25 mouse cellular contexts compared by ENCODE assay signal in genomic region chr9:107009841-107010240, GRCm38 (mm10).
DNase-seq lines count a peak whose midpoint lies in the region; ATAC-seq lines count a peak whose summit lies in the region.
"Had no signal": no experiment of that assay in that cellular context is flagged by ENCODE, and none has a peak within 500 bp of the region (broad histone marks: within the 10 kb centered on the region; RNA-seq: fewer than 3 reads in every experiment).

No protein-coding gene starts in this region.

- no peak overlapping the region for H3K27ac ChIP-seq in embryonic facial prominence, embryonic 11.5 days (replicated peaks; ENCODE audit: low read depth, low read length)
- no peak overlapping the region for H3K27ac ChIP-seq in embryonic facial prominence, embryonic 10.5 days (replicated peaks)
- H3K27ac ChIP-seq in embryonic facial prominence, embryonic 14.5 days (replicated peaks; ENCODE audit: low read depth, low read length) = no peak overlapping the region
- H3K27ac ChIP-seq: embryonic facial prominence, embryonic 15.5 days; forebrain, embryonic 13.5 days; heart, adult 2 months; heart, embryonic 15.5 days; hindbrain, embryonic 10.5 days; hindbrain, embryonic 14.5 days; intestine, embryonic 15.5 days had no signal

- no peak for ATAC-seq in embryonic facial prominence, embryonic 11.5 days (replicated peaks; ENCODE audit: insufficient number of reproducible peaks, low FRiP score, low TSS enrichment, low read depth)
- no peak for ATAC-seq in embryonic facial prominence, embryonic 14.5 days (ENCODE audit: low read depth)
- ATAC-seq: CD4-positive, CD25-positive, alpha-beta regulatory T cell, adult 4 months; forebrain, embryonic 13.5 days; intestine, embryonic 15.5 days had no signal

- no peaks in the 10 kb centered on the region for H3K27me3 ChIP-seq in embryonic facial prominence, embryonic 11.5 days (ENCODE audit: control insufficient read depth, insufficient read depth, low read length)
- H3K27me3 ChIP-seq in embryonic facial prominence, embryonic 10.5 days (replicated peaks; ENCODE audit: low read depth, poor library complexity, severe bottlenecking) = no peaks in the 10 kb centered on the region
- H3K27me3 ChIP-seq in embryonic facial prominence, embryonic 14.5 days (replicated peaks; ENCODE audit: control insufficient read depth, insufficient read depth, low read length) = no peaks in the 10 kb centered on the region
- H3K27me3 ChIP-seq: embryonic facial prominence, embryonic 15.5 days; forebrain, embryonic 13.5 days; heart, embryonic 15.5 days; intestine, embryonic 15.5 days had no signal

- H3K9me3 ChIP-seq in embryonic facial prominence, embryonic 11.5 days (replicated peaks; ENCODE audit: control insufficient read depth, low read length) = no peaks in the 10 kb centered on the region
- H3K9me3 ChIP-seq in embryonic facial prominence, embryonic 10.5 days = no peaks in the 10 kb centered on the region
- no peaks in the 10 kb centered on the region for H3K9me3 ChIP-seq in embryonic facial prominence, embryonic 14.5 days (ENCODE audit: control insufficient read depth, low read length)
- H3K9me3 ChIP-seq: embryonic facial prominence, embryonic 15.5 days; forebrain, embryonic 13.5 days; G1E; heart, embryonic 15.5 days; hindbrain, embryonic 10.5 days; intestine, embryonic 15.5 days had no signal

- H3K4me2 ChIP-seq in embryonic facial prominence, embryonic 11.5 days (ENCODE audit: low read depth, low read length) = no peak overlapping the region
- no peak overlapping the region for H3K4me2 ChIP-seq in embryonic facial prominence, embryonic 14.5 days (ENCODE audit: low read depth, low read length)
- H3K4me2 ChIP-seq: embryonic facial prominence, embryonic 15.5 days; forebrain, embryonic 13.5 days; heart, embryonic 11.5 days; heart, embryonic 15.5 days; hindbrain, embryonic 14.5 days; intestine, embryonic 15.5 days had no signal

- DNase-seq in embryonic facial prominence, embryonic 11.5 days (ENCODE audit: low spot score) = peak; percentile 2
- DNase-seq in embryonic facial prominence, embryonic 10.5 days (ENCODE audit: low spot score) = no peak
- DNase-seq in layer of hippocampus, adult 11-12 months (ENCODE audit: low spot score) = peak; percentile 14
- DNase-seq in layer of hippocampus, postnatal 36 days = no peak
- DNase-seq in Muller cell, postnatal 12 days (ENCODE audit: inconsistent ontology term) = peak; percentile 0
- DNase-seq in embryonic facial prominence, embryonic 14.5 days (ENCODE audit: low spot score) = peak; percentile 71
- no peak for DNase-seq in cerebellum, postnatal 25 days
- DNase-seq: adrenal gland, adult 2 months; adrenal gland, postnatal 25 days; B cell, adult 2 months; cerebellum, adult 11 months; cerebellum, adult 8-10 months; cerebellum, postnatal 14 days; gastrocnemius, postnatal 14 days; heart, adult 2 months; heart, postnatal 14 days had no signal

- H3K9ac ChIP-seq in embryonic facial prominence, embryonic 11.5 days (replicated peaks; ENCODE audit: low read length) = no peak overlapping the region
- H3K9ac ChIP-seq in embryonic facial prominence, embryonic 14.5 days (ENCODE audit: low read depth, low read length) = no peak overlapping the region
- H3K9ac ChIP-seq: embryonic facial prominence, embryonic 15.5 days; forebrain, embryonic 13.5 days; heart, embryonic 15.5 days; hindbrain, embryonic 14.5 days; intestine, embryonic 15.5 days had no signal

- H3K36me3 ChIP-seq in embryonic facial prominence, embryonic 11.5 days (replicated peaks; ENCODE audit: control insufficient read depth, insufficient read depth, low read depth, low read length) = no peaks in the 10 kb centered on the region
- no peaks in the 10 kb centered on the region for H3K36me3 ChIP-seq in embryonic facial prominence, embryonic 10.5 days (replicated peaks)
- H3K36me3 ChIP-seq in embryonic facial prominence, embryonic 14.5 days (ENCODE audit: control insufficient read depth, insufficient read depth, low read length) = no peaks in the 10 kb centered on the region
- H3K36me3 ChIP-seq: embryonic facial prominence, embryonic 15.5 days; G1E; heart, embryonic 15.5 days; hindbrain, embryonic 10.5 days; intestine, embryonic 15.5 days had no signal

- H3K4me3 ChIP-seq in embryonic facial prominence, embryonic 11.5 days (ENCODE audit: low read depth, low read length) = no peak overlapping the region
- no peak overlapping the region for H3K4me3 ChIP-seq in embryonic facial prominence, embryonic 10.5 days
- H3K4me3 ChIP-seq in embryonic facial prominence, embryonic 14.5 days (ENCODE audit: low read depth, low read length) = no peak overlapping the region
- H3K4me3 ChIP-seq: embryonic facial prominence, embryonic 15.5 days; forebrain, embryonic 13.5 days; heart, adult 2 months; heart, embryonic 15.5 days; hindbrain, embryonic 10.5 days; intestine, embryonic 15.5 days had no signal

- WGBS in embryonic facial prominence, embryonic 11.5 days = 64% methylated on average over 4 of the region's 4 CpGs
- WGBS in embryonic facial prominence, embryonic 10.5 days = 72% methylated on average over 4 of the region's 4 CpGs
- 58% methylated on average over 4 of the region's 4 CpGs for WGBS in embryonic facial prominence, embryonic 14.5 days

- H3K4me1 ChIP-seq in embryonic facial prominence, embryonic 11.5 days (ENCODE audit: control insufficient read depth, insufficient read depth, low read length) = no peaks in the 10 kb centered on the region
- H3K4me1 ChIP-seq in embryonic facial prominence, embryonic 10.5 days = no peaks in the 10 kb centered on the region
- no peaks in the 10 kb centered on the region for H3K4me1 ChIP-seq in embryonic facial prominence, embryonic 14.5 days (ENCODE audit: control insufficient read depth, insufficient read depth, low read length)
- H3K4me1 ChIP-seq: embryonic facial prominence, embryonic 15.5 days; forebrain, embryonic 13.5 days; heart, embryonic 15.5 days; hindbrain, embryonic 10.5 days; intestine, embryonic 15.5 days had no signal

Comparison
In these comparisons a context has a peak if more than half of its experiments do, and no peak if none do; other contexts are left out.
1. DNase-seq: peak in embryonic facial prominence, embryonic 11.5 days (single experiment), layer of hippocampus, adult 11-12 months (single experiment), Muller cell, postnatal 12 days (single experiment) and embryonic facial prominence, embryonic 14.5 days (single experiment); none in embryonic facial prominence, embryonic 10.5 days (single experiment), layer of hippocampus, postnatal 36 days (0 of 2) and cerebellum, postnatal 25 days (0 of 2).